Mouse (Mus musculus): Measurements from ENCODE around the gene Myocos. TPM values are rescaled to one million over a fixed set of nuclear protein-coding genes. Genes with fewer than 3 reads are reported as not detected.
"Not testable (repeated sequence)": the region's sequence is repeated elsewhere in the genome, so short reads cannot be mapped to it uniquely, and the experiment has no call there.

Gene Myocos
- polyA plus RNA-seq, 2 experiments = not detected

DNA sequence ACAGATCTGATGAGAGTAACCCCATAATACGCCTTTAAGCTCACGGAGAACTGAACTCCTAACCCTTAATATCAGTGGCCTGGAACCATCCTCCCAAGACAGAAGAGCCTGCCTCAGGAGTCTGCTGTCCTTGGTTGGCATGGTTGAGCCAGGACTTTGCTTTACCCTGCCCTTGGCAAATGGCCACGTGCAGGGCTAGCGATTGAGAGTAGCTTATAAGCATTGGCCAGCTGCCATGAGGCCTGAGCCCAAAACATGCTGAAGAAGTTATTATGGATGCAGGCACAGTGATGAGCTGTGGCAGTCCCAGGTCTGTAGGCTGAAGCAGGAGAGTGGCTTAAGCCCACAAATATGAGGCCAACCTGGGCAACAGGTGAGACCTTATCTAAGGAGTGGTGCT is 30.2 kb downstream of the Myocos start:
- not testable (repeated sequence) for H3K27me3 ChIP-seq (ENCODE audit: control insufficient read depth, insufficient read depth, low read length); H3K4me3 ChIP-seq (ENCODE audit: insufficient read depth in 1 of 2, low read depth in 2 of 2, low read length in 2 of 2); H3K27ac ChIP-seq; ATAC-seq (ENCODE audit: insufficient read depth); DNase-seq (ENCODE audit: low read depth in 3 of 3, low spot score in 3 of 3); H3K9me3 ChIP-seq (ENCODE audit: control insufficient read depth, low read length); H3K4me2 ChIP-seq (ENCODE audit: low read depth); H3K9ac ChIP-seq (replicated peaks); H3K4me1 ChIP-seq (replicated peaks; ENCODE audit: control insufficient read depth in 2 of 2, insufficient read depth in 2 of 2, low read length in 1 of 2); H3K36me3 ChIP-seq (replicated peaks; ENCODE audit: control insufficient read depth, insufficient read depth, low read depth)
- WGBS (ENCODE audit: insufficient replicate concordance) = 65% methylated on average over 4 of the region's 4 CpGs

GRCm38 (mm10) chr1:162625229-162625628 is 32.8 kb downstream of the Myocos start:
- no peak overlapping the region for H3K9ac ChIP-seq (replicated peaks)
- TF ChIP-seq CTCF (IDR thresholded peaks at IDR 0.05; ENCODE audit: low read depth) (no peak), EP300 (IDR thresholded peaks at IDR 0.05; ENCODE audit: low read depth) (no peak)
- ATAC-seq (ENCODE audit: insufficient read depth) = no peak
- H3K27ac ChIP-seq = no peak overlapping the region
- DNase-seq (ENCODE audit: low read depth in 3 of 3, low spot score in 3 of 3) = peak in 1 of 3 experiments; percentile 19
- H3K36me3 ChIP-seq (replicated peaks; ENCODE audit: control insufficient read depth, insufficient read depth, low read depth) = no peaks in the 10 kb centered on the region
- no peak overlapping the region for H3K4me2 ChIP-seq (ENCODE audit: low read depth)
- H3K27me3 ChIP-seq (ENCODE audit: control insufficient read depth, insufficient read depth, low read length) = no peaks in the 10 kb centered on the region
- no peaks in the 10 kb centered on the region for H3K9me3 ChIP-seq (ENCODE audit: control insufficient read depth, low read length)
- peaks cover 0 to 7% of the 10 kb centered on the region in 2 experiments; a peak in 1 of 4 replicates for H3K4me1 ChIP-seq (replicated peaks; ENCODE audit: control insufficient read depth in 2 of 2, insufficient read depth in 2 of 2, low read length in 1 of 2)
- H3K4me3 ChIP-seq (ENCODE audit: insufficient read depth in 1 of 2, low read depth in 2 of 2, low read length in 2 of 2) = no peak overlapping the region
- 25% methylated on average over 7 of the region's 7 CpGs for WGBS (ENCODE audit: insufficient replicate concordance)

- 15% methylated on average over 4 of the region's 4 CpGs for WGBS (ENCODE audit: insufficient replicate concordance)
- Histone ChIP-seq H3K36me3 (replicated peaks; ENCODE audit: control insufficient read depth, insufficient read depth, low read depth) (no peaks in the 10 kb centered on the region), H3K9ac (replicated peaks) (no peak overlapping the region), H3K4me2 (ENCODE audit: low read depth) (no peak overlapping the region), H3K9me3 (ENCODE audit: control insufficient read depth, low read length) (no peaks in the 10 kb centered on the region), H3K27ac (no peak overlapping the region), H3K4me3 (ENCODE audit: insufficient read depth in 1 of 2, low read depth in 2 of 2, low read length in 2 of 2) (no peak overlapping the region), H3K4me1 (replicated peaks; ENCODE audit: control insufficient read depth in 2 of 2, insufficient read depth in 2 of 2, low read length in 1 of 2) (peaks cover 0 to 7% of the 10 kb centered on the region in 2 experiments; a peak in 1 of 4 replicates), H3K27me3 (ENCODE audit: control insufficient read depth, insufficient read depth, low read length) (no peaks in the 10 kb centered on the region)
- DNase-seq (ENCODE audit: low read depth in 3 of 3, low spot score in 3 of 3) (no peak), ATAC-seq (ENCODE audit: insufficient read depth) (no peak)
- no peak for TF ChIP-seq CTCF (IDR thresholded peaks at IDR 0.05; ENCODE audit: low read depth)
- no peak for TF ChIP-seq EP300 (IDR thresholded peaks at IDR 0.05; ENCODE audit: low read depth)
These were observed 34.1 kb downstream of the Myocos start for GRCm38 (mm10) chr1:162623895-162624294.

GRCm38 (mm10) chr1:162620487-162620886 is 37.5 kb downstream of the Myocos start:
- H3K9me3 ChIP-seq (ENCODE audit: control insufficient read depth, low read length) = no peaks in the 10 kb centered on the region
- no peak for ATAC-seq (ENCODE audit: insufficient read depth)
- no peak for DNase-seq (ENCODE audit: low read depth in 3 of 3, low spot score in 3 of 3)
- H3K4me1 ChIP-seq (replicated peaks; ENCODE audit: control insufficient read depth in 2 of 2, insufficient read depth in 2 of 2, low read length in 1 of 2) = peaks cover 0 to 7% of the 10 kb centered on the region in 2 experiments; a peak in 1 of 4 replicates
- H3K9ac ChIP-seq (replicated peaks) = no peak overlapping the region
- WGBS (ENCODE audit: insufficient replicate concordance) = 55% methylated on average over 4 of the region's 4 CpGs
- TF ChIP-seq EP300 (IDR thresholded peaks at IDR 0.05; ENCODE audit: low read depth) = no peak
- peak; percentile 69 for TF ChIP-seq CTCF (IDR thresholded peaks at IDR 0.05; ENCODE audit: low read depth)
- no peaks in the 10 kb centered on the region for H3K36me3 ChIP-seq (replicated peaks; ENCODE audit: control insufficient read depth, insufficient read depth, low read depth)
- H3K27me3 ChIP-seq (ENCODE audit: control insufficient read depth, insufficient read depth, low read length) = no peaks in the 10 kb centered on the region
- H3K27ac ChIP-seq = no peak overlapping the region
- H3K4me2 ChIP-seq (ENCODE audit: low read depth) = no peak overlapping the region
- no peak overlapping the region for H3K4me3 ChIP-seq (ENCODE audit: insufficient read depth in 1 of 2, low read depth in 2 of 2, low read length in 2 of 2)

GRCm38 (mm10) chr1:162615511-162615910 is 42.5 kb downstream of the Myocos start:
- no peak overlapping the region for H3K4me3 ChIP-seq (ENCODE audit: insufficient read depth in 1 of 2, low read depth in 2 of 2, low read length in 2 of 2)
- DNase-seq (ENCODE audit: low read depth in 3 of 3, low spot score in 3 of 3) (no peak), ATAC-seq (ENCODE audit: insufficient read depth) (no peak)
- no peak overlapping the region for H3K9ac ChIP-seq (replicated peaks)
- H3K27ac ChIP-seq = no peak overlapping the region
- no peak overlapping the region for H3K4me2 ChIP-seq (ENCODE audit: low read depth)
- H3K36me3 ChIP-seq (replicated peaks; ENCODE audit: control insufficient read depth, insufficient read depth, low read depth) = no peaks in the 10 kb centered on the region
- TF ChIP-seq EP300 (IDR thresholded peaks at IDR 0.05; ENCODE audit: low read depth) (no peak), CTCF (IDR thresholded peaks at IDR 0.05; ENCODE audit: low read depth) (no peak)
- H3K4me1 ChIP-seq (replicated peaks; ENCODE audit: control insufficient read depth in 2 of 2, insufficient read depth in 2 of 2, low read length in 1 of 2) = no peaks in the 10 kb centered on the region
- 57% methylated on average over 1 of the region's 1 CpGs for WGBS (ENCODE audit: insufficient replicate concordance)
- H3K9me3 ChIP-seq (ENCODE audit: control insufficient read depth, low read length) = no peaks in the 10 kb centered on the region
- no peaks in the 10 kb centered on the region for H3K27me3 ChIP-seq (ENCODE audit: control insufficient read depth, insufficient read depth, low read length)

Data from liver, embryonic 14.5 days (tissue).